Mouse (Mus musculus) embryonic stem cell, embryonic (primary cell): ENCODE data around the gene Slc5a6.

Experiments used
- CTCF ChIA-PET, 4 experiments: fragments of 300-600 bp in 2 of 4; fragments of 350-600 bp in 2 of 4; sonication (Branson Sonifier 250); formaldehyde crosslinking; loops; one replicate each; lab custom pipeline; 2022; ENCODE audit warnings: inconsistent platforms in 2 of 4; lab: Charles Lee
- POLR2A ChIA-PET, 4 experiments: fragments of 300-600 bp in 2 of 4; fragments of 350-600 bp in 2 of 4; sonication (Branson Sonifier 250); formaldehyde crosslinking; loops; one replicate each; lab custom pipeline; 2022; ENCODE audit warnings: antibody characterized with exemption in 4 of 4, inconsistent platforms in 1 of 4; lab: Charles Lee

Gene Slc5a6

GRCm38 (mm10) chr5:31048763-31049641 lies at the start of gene Slc5a6:
Gene Slc5a6, minus strand, starts transcription at chr5:31048924.
- ChIA-PET CTCF (interaction anchor here (0.6 to 1.5 kb wide), 35 partner anchors 15 to 914 kb away, joined by 3 to 10 read pairs (median 4); partner anchors contain the start of genes Gm29609 (in 1 of the 4), Gtf3c2 (in 1 of the 4), Khk (in 1 of the 4) and Mpv17 (in 1 of the 4)), POLR2A (interaction anchor here (0.5 to 4.0 kb wide), 166 partner anchors 11 to 1479 kb away, joined by 3 to 71 read pairs (median 5); partner anchors contain the start of genes Agbl5 (in 3 of the 4), Gm29609 (in 3 of the 4), Gtf3c2 (in 3 of the 4) and Ost4 (in 3 of the 4))

DNA sequence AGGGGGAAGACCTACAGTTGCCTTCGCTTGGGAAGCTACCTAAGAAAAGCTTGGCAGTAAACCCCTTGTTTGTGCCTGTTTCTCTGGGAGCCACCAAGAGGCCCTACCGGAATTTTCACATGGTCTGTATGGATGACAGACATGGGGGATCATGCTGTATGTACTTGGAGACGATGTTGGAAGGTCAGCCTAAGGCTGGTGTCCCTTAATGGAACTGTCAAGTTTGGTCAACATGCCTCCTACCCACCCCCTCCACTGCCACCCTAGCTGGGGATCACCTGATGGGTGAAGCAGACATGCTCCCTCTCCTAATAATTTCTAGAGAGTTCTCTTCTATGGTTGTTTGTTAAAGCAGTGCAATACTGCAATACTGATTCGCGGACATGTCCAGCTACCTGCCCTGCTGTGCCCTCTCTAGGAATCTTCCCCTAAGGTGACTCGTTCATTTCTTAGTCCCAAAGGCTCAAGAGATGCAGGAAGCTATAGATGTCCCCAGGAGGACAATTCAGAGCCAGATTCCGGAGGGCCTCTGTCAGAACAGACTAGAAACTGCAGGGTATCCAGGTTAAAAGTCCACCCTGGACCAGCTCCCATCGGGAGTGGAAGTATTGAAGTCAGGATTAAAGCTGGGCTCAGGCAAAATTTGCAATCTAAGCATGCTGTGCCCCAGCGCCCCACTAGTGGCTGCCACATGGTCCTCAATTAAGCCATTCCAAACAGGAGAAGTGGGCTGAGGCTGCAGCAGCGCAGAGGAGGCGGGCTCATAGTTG lies 47.2 kb upstream of the Slc5a6 start:
- ChIA-PET CTCF (interaction anchor here in 3 of 4 experiments (0.6 to 2.6 kb wide), 10 partner anchors 12 to 354 kb away, joined by 3 to 20 read pairs (median 4); partner anchors contain the start of genes Atraid (in 1 of the 3), Slc30a3 (in 1 of the 3), Slc5a6 (in 1 of the 3) and Trim54 (in 1 of the 3)), POLR2A (interaction anchor here (0.5 to 7.6 kb wide), 37 partner anchors 9 to 384 kb away, joined by 3 to 63 read pairs (median 4); partner anchors contain the start of genes Atraid (in 3 of the 4), Slc5a6 (in 3 of the 4), Trim54 (in 3 of the 4) and Cad (in 2 of the 4))

DNA sequence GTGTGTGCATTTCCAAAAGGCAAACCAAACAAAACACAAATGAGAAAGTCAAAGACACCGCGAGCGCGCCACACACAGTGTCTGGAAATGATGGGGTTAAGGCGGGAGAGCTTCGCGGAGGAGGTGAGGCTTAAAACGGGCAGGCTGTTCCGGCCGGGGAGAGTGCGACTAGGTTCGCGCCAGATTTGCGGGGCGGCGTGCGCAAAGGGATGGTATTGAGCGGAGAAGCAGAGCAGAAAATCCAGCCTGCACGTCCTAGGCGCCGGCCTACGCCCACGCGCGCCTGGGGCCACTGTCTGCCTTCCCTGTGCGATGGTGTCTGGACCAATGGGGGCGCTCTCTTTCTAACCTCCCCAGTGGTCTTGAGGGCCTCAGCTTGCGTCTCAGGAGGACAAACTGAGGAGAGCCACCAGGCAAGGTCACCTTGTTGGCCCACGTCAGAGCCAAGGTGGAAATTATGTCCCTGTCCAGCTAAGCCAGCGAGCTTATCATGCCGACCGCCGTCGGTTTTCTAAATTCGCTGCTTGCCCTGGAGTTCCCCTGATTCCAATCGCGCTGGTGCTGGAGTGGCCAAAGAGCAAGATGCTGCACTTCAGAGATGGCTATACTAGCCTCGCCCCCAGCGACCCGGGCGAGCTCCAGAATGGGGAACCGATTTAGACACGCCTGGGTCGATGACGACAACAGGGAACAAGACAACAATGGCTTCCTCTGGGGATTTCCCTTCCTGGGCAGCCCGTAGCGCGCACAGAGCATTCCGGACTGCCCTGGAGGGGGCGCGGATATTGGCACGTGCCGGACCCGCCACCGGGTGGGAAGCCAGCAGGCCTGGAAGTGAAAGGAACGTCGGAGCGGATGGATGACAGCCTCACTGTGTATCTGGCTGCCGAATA lies 46.3 kb upstream of the Slc5a6 start:
- ChIA-PET CTCF (interaction anchor here (0.5 to 2.6 kb wide), 15 partner anchors 13 to 493 kb away, joined by 3 to 20 read pairs (median 4); partner anchors contain the start of genes Atraid (in 2 of the 4), Slc5a6 (in 2 of the 4), Trim54 (in 2 of the 4) and Slc30a3 (in 1 of the 4)), POLR2A (interaction anchor here in 3 of 4 experiments (0.7 to 7.6 kb wide), 39 partner anchors 8 to 384 kb away, joined by 3 to 63 read pairs (median 4); partner anchors contain the start of genes Atraid (in 3 of the 3), Slc5a6 (in 3 of the 3), Trim54 (in 3 of the 3) and Cad (in 2 of the 3))

DNA sequence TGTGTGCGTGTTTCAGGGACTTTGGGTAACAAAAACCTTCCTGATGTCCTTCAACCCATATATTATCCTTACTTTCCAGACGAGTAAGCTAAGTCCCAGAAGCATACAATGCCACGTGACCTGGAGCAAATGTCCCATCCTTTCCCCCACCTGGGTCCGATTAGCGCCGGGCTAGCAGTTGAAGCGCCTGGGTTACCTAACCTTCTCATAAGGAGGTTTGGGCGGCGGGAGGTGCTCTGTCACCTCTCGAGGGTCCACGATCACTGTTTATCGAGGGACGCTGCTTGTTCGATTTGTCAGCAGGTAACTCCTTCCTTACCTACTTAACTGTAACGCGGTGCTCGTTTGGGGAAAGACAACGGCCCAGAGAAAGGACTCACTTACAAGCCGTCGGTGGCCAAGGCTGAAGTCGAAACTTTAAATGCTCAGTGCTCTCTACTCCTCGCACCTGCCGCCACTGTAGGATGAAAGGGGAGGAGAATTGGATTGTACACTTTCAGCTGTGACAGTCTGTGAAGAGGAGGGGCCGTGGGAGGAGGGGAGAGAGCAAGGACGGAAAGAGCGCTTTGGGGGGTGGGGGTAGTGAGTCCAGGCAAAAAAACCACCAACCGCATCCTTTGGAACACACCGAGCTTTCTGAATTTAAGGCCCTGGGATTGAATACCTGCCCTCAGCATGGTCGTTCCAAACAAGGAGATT lies 45.5 kb upstream of the Slc5a6 start:
- ChIA-PET CTCF (interaction anchor here (0.5 to 2.6 kb wide), 10 partner anchors 13 to 494 kb away, joined by 3 to 20 read pairs (median 4); partner anchors contain the start of gene Trim54 (in 2 of the 4)), POLR2A (interaction anchor here in 3 of 4 experiments (0.6 to 7.6 kb wide), 29 partner anchors 10 to 139 kb away, joined by 3 to 63 read pairs (median 7); partner anchors contain the start of genes Trim54 (in 3 of the 3), Atraid (in 2 of the 3), Dnajc5g (in 2 of the 3) and Slc30a3 (in 2 of the 3))

DNA sequence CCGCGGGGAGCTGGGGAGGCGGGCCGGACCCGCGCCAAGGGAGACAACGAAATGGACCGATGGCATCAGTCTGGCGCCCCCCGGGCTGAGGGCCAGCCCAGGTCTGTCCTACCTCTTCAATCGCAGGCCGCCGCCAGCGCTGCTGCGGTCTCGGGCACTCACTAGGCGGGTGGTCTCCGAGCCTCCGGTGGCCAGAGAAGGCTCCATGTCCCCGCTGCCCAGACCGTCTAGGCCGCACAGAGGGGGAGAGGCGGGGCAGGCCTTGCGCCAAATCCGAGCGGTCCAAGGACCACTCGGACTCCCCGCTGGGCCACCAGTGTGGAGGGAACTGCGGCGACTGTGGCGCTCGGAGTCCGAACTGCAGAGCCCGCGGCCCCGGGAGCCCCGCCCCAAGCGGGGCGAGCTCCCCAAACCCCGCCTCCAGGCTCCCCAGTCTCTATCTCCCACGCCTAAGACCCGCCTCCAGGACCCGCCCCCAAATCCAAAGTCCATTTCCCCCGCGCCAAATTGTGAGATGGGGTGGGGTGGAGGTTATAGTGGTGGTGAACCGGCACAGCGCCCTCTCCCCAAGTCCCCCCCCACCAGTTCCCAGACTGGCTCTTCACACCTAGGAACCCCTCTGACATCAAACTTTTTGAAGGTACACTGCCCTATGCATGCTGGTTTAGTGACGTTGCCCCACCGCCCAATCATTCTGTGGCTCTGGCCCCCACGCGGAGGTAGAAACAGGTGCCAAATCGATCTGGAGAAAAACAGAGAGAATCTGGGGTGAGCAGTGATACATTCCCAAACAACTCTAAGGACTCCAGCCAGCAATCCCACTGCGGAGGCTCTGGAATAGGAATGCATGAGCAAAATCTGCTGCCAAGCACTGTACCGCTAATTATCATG lies 44.7 kb upstream of the Slc5a6 start:
- CTCF ChIA-PET = interaction anchor here in 3 of 4 experiments (0.6 to 1.0 kb wide), 9 partner anchors 9 to 1058 kb away, joined by 3 to 6 read pairs (median 3); partner anchors contain the start of genes Dnajc5g (in 1 of the 3) and Slc30a3 (in 1 of the 3)
- POLR2A ChIA-PET = interaction anchor here in 3 of 4 experiments (0.6 to 7.6 kb wide), 27 partner anchors 9 to 204 kb away, joined by 3 to 63 read pairs (median 4); partner anchors contain the start of genes Atraid (in 2 of the 3), Slc5a6 (in 2 of the 3), Trim54 (in 2 of the 3) and Dnajc5g (in 1 of the 3)

DNA sequence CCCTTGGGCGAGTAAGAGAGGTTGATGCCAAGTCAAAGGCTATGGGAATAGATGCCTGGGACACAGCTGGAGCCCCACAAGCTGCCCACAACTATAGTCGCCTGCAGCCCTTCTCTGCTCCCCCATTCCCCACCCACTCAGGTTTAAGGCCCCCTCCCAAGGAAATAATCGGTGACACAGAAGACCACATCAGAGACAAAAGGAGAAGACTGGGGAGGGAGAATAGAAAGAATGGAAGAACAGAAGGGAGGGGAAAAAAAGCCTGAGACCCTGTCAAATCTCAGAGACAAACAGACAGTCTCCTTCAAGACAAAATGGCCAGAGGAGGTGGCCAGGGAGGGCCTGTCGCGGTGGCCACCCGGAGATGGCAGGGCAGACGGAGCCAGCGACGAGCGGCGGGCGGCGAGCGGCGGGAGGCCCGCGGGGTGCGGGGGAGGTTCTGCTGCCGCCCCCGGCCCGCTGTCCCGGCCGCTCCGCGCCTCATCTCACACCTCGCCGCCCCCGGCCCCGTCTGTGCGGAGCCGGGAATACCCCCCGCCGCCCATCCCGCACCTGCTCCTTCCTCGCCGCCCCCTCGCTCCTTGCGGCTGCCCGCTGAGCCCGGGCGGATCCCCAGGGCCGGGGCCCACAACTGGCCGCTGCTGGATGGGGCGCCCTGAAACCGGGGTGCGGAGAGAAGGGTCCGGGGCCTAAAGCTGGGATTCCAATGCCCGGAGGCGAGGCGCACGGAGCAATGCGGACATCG lies 43.7 kb upstream of the Slc5a6 start:
- POLR2A ChIA-PET = interaction anchor here in 2 of 4 experiments (0.6 to 7.6 kb wide), 10 partner anchors 9 to 137 kb away, joined by 3 to 63 read pairs (median 12); partner anchors contain the start of genes Trim54 (in 2 of the 2), Atraid (in 1 of the 2), Gm29609 (in 1 of the 2) and Gtf3c2 (in 1 of the 2)
- CTCF ChIA-PET = no interaction called here

- ChIA-PET POLR2A (interaction anchor here in 3 of 4 experiments (0.5 to 1.5 kb wide), 5 partner anchors 8 to 578 kb away, joined by 3 to 4 read pairs (median 4); no protein-coding TSS in a partner anchor), CTCF (interaction anchor here in 2 of 4 experiments (1.5 to 6.1 kb wide), 3 partner anchors 11 to 39 kb away, joined by 4 to 22 read pairs (median 4); no protein-coding TSS in a partner anchor)
These were observed 38.4 kb upstream of the Slc5a6 start for GRCm38 (mm10) chr5:31087131-31087530.

DNA sequence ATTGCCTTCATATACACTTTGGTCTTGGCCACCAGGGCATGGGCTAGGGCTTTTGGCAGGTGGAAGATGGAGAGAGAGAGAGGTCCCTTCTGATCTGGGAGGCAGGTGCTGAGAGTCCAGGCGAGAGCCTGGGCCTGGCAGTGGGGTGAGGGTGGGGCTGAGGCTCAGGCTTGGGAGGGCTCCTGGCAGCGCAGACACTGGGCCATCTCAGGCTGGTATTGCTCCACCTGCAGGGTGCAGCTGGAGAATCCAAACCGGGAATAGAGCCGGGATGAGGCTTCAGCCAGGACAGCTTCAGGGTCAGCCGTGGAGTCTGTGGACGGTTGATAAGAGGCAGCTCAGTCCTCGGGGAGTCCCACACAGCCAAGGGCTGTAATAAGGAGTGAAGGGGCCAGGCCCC lies 37.9 kb upstream of the Slc5a6 start:
- ChIA-PET POLR2A (interaction anchor here in 3 of 4 experiments (0.5 to 2.4 kb wide), 7 partner anchors 9 to 40 kb away, joined by 3 to 8 read pairs (median 4); partner anchors contain the start of genes Atraid (in 1 of the 3) and Trim54 (in 1 of the 3)), CTCF (interaction anchor here in 3 of 4 experiments (0.5 to 6.1 kb wide), 4 partner anchors 10 to 171 kb away, joined by 3 to 22 read pairs (median 4); no protein-coding TSS in a partner anchor)

DNA sequence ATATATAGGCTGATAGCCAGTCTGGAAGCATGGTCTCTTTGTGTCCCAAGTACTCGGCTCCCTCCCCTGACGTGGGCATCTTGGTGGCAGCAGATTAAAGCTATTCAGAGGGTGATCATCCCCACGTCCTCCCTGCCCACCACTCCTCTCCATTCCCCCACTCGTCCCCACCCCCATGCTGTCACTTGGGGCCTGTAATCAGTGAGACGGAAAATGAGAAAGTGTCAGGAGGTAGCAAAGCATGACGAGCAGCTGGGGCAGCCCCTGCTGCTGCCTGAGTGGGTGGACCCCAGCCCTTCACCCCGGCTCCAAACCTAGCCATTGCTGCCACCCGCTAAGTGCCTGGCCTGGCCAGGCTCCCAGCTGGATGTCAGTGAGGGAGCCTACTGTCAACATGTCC lies 35.2 kb upstream of the Slc5a6 start:
- POLR2A ChIA-PET = interaction anchor here in 3 of 4 experiments (0.6 to 5.4 kb wide), 25 partner anchors 8 to 203 kb away, joined by 3 to 40 read pairs (median 4); partner anchors contain the start of genes Slc5a6 (in 2 of the 3), Trim54 (in 2 of the 3), Atraid (in 1 of the 3) and Cad (in 1 of the 3)
- CTCF ChIA-PET = interaction anchor here in 3 of 4 experiments (0.6 to 6.1 kb wide), 6 partner anchors 12 to 55 kb away, joined by 3 to 22 read pairs (median 4); partner anchors contain the start of genes Atraid (in 1 of the 3) and Ucn (in 1 of the 3)

- ChIA-PET CTCF (interaction anchor here in 3 of 4 experiments (0.5 to 6.1 kb wide), 34 partner anchors 8 to 480 kb away, joined by 3 to 22 read pairs (median 5); partner anchors contain the start of genes Atraid (in 1 of the 3), Cad (in 1 of the 3) and Ucn (in 1 of the 3)), POLR2A (interaction anchor here in 3 of 4 experiments (0.5 to 5.4 kb wide), 36 partner anchors 9 to 379 kb away, joined by 3 to 40 read pairs (median 5); partner anchors contain the start of genes Slc5a6 (in 2 of the 3), Trim54 (in 2 of the 3), Zfp513 (in 2 of the 3) and Atraid (in 1 of the 3))
These were observed 34.4 kb upstream of the Slc5a6 start for GRCm38 (mm10) chr5:31082935-31083625.

- POLR2A ChIA-PET = interaction anchor here in 3 of 4 experiments (0.6 to 5.4 kb wide), 32 partner anchors 9 to 174 kb away, joined by 3 to 40 read pairs (median 6); partner anchors contain the start of genes Trim54 (in 2 of the 3), Zfp513 (in 2 of the 3), Atraid (in 1 of the 3) and Cad (in 1 of the 3)
- CTCF ChIA-PET = interaction anchor here in 3 of 4 experiments (0.6 to 6.1 kb wide), 39 partner anchors 8 to 481 kb away, joined by 3 to 22 read pairs (median 4); partner anchors contain the start of genes Atraid (in 2 of the 3), Slc5a6 (in 2 of the 3), Cad (in 1 of the 3) and Gm29609 (in 1 of the 3)
These were observed 33.6 kb upstream of the Slc5a6 start for GRCm38 (mm10) chr5:31082355-31082754.

GRCm38 (mm10) chr5:31081386-31081785 lies 32.7 kb upstream of the Slc5a6 start:
- ChIA-PET POLR2A (interaction anchor here (0.5 to 5.4 kb wide), 20 partner anchors 8 to 804 kb away, joined by 3 to 40 read pairs (median 5); partner anchors contain the start of genes Atraid (in 1 of the 4), Cad (in 1 of the 4), Mpv17 (in 1 of the 4) and Slc5a6 (in 1 of the 4)), CTCF (interaction anchor here (0.6 to 6.1 kb wide), 18 partner anchors 9 to 152 kb away, joined by 3 to 22 read pairs (median 6); partner anchors contain the start of genes Cad (in 2 of the 4), Atraid (in 1 of the 4), Gm29609 (in 1 of the 4) and Gtf3c2 (in 1 of the 4))
